Mouse (Mus musculus) liver, embryonic 14.5 days (tissue): ENCODE data around the gene Kifc1. TPM values are rescaled to one million over a fixed set of nuclear protein-coding genes. Genes with fewer than 3 reads are reported as not detected.

Source experiments
- ATAC-seq: fragments of 200-750 bp; cut with Nextera tagmentation; 2 replicates; pipeline ENCODE4 v1.8.0; 2017; ENCODE audit warnings: moderate number of reproducible peaks, mild to moderate bottlenecking, moderate library complexity; ENCODE audit not compliant: insufficient read depth
- DNase-seq, 3 experiments: peaks; one replicate each; pipeline ENCODE4 v3.0.0-alpha.2; 2012 to 2013; ENCODE audit warnings: low read depth in 3 of 3, low spot score in 3 of 3
- H3K27ac ChIP-seq: fragments of 300-500 bp; sonication (generic); 2 replicates; pipeline ENCODE4 v1.5.1; 2014; ENCODE audit warnings: moderate library complexity, mild to moderate bottlenecking, control low read depth, inconsistent platforms
- H3K27me3 ChIP-seq: fragments of 300-500 bp; sonication (generic); 2 replicates; pipeline ENCODE4 v1.6.1; 2014; ENCODE audit warnings: mild to moderate bottlenecking, low read length, moderate library complexity; ENCODE audit not compliant: control insufficient read depth, insufficient read depth
- H3K36me3 ChIP-seq: fragments of 300-500 bp; sonication (generic); replicated peaks from 2 replicates; pipeline ENCODE4 v1.6.1; 2014; ENCODE audit warnings: low read depth; ENCODE audit not compliant: control insufficient read depth, insufficient read depth
- H3K4me1 ChIP-seq, 2 experiments: fragments of 200-500 bp in 1 of 2; fragments of 300-500 bp in 1 of 2; sonication (generic) in 1 of 2; replicated peaks; 2 replicates each; pipeline ENCODE4 v1.6.1; 2012 to 2014; ENCODE audit warnings: antibody characterized with exemption in 1 of 2, inconsistent platforms in 1 of 2, low read length in 1 of 2; ENCODE audit not compliant: control insufficient read depth in 2 of 2, insufficient read depth in 2 of 2
- H3K4me2 ChIP-seq: fragments of 300-500 bp; sonication (generic); 2 replicates; pipeline ENCODE4 v1.6.1; 2014; ENCODE audit warnings: low read depth, mild to moderate bottlenecking, control low read depth, moderate library complexity
- H3K4me3 ChIP-seq, 2 experiments: fragments of 200-500 bp in 1 of 2; fragments of 300-500 bp in 1 of 2; sonication (generic) in 1 of 2; 2 replicates each; pipeline ENCODE4 v1.5.1; 2012 to 2014; ENCODE audit warnings: low read depth in 2 of 2, low read length in 2 of 2, mild to moderate bottlenecking in 2 of 2, control low read depth in 1 of 2, inconsistent platforms in 1 of 2, moderate library complexity in 1 of 2; ENCODE audit not compliant: insufficient read depth in 1 of 2
- H3K9ac ChIP-seq: fragments of 300-500 bp; sonication (generic); replicated peaks from 2 replicates; pipeline ENCODE4 v1.6.1; 2014; ENCODE audit warnings: mild to moderate bottlenecking, control low read depth, moderate library complexity
- H3K9me3 ChIP-seq: fragments of 300-500 bp; sonication (generic); 2 replicates; pipeline ENCODE4 v1.6.1; 2016; ENCODE audit warnings: low read length, mixed read lengths; ENCODE audit not compliant: control insufficient read depth
- CTCF ChIP-seq: IDR thresholded peaks from 2 replicates; pipeline ENCODE4 v1.5.1; 2016; ENCODE audit warnings: antibody characterized with exemption, low read depth, control low read depth
- EP300 ChIP-seq: IDR thresholded peaks from 2 replicates; pipeline ENCODE4 v1.6.1; 2016; ENCODE audit warnings: antibody characterized with exemption, low read depth
- WGBS: fragments of 180-500 bp; shearing (Covaris S2); extraction: QIAGEN DNeasy Blood & Tissue Kit; methylation state at CpG from one replicate; pipeline ENCODE4 v1.1.7; 2014; ENCODE audit not compliant: insufficient replicate concordance; 5-methylcytosine and 5-hydroxymethylcytosine counted together
- polyA plus RNA-seq, 2 experiments: library from polyadenylated mRNA; depleted of rRNA in 1 of 2; stranded (reverse) in 1 of 2; unstranded in 1 of 2; fragments of >200 nt; fragmentation: Nextera tagmentation in 1 of 2; extraction: Ambion mirVana in 1 of 2; gene quantifications; 2 replicates each; pipeline versions ENCODE4 v1.2.1 to v1.2.3; 2012 to 2014

Kifc1 gene
- polyA plus RNA-seq, 2 experiments = 7.2 to 40.8 TPM

DNA sequence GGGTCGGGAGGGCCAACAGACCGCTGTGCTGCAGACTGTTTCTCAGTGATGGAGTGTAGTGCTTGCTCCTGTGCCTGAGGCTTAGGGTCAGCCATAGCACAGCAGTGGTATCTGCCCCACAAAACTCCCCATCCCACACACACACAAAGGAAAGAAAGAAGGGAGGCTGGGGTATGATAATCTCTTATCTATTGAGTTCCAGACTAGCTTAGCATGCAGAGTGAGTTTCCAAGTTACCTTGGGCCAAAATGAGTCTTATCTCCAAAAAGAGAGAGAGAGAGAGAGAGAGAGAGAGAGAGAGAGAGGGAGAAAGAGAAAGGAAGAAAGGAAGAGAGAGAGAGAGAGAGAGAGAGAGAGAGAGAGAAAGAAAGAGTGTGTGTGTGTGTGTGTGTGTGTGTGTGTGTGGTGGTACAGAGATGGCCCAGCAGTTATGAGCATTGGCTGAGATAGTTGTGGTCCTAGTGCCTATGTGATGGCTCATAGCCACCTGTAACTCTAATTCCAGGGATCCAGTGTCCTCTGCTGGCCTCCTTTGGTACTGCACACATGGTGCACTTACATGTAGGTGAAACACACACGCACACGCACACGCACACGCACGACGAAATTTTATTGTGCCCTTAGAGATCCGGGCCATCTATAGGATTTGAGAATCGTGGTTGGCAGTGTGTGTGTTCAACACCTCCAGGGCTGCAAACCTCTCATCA, 34.3 kb upstream of the Kifc1 start:
- DNase-seq = no peak
- Histone ChIP-seq H3K9ac (no peak overlapping the region), H3K4me3 (no peak overlapping the region), H3K27ac (no peak overlapping the region), H3K36me3 (no peaks in the 10 kb centered on the region; the same call in 1 of the 2 replicates), H3K9me3 (no peaks in the 10 kb centered on the region), H3K4me2 (no peak overlapping the region), H3K4me1 (peaks cover 4 to 8% of the 10 kb centered on the region in 2 experiments; a peak in 2 of 4 replicates), H3K27me3 (no peaks in the 10 kb centered on the region)
- 0 out of 2 replicates have a peak, but pooled peaks have one; percentile 38 for TF ChIP-seq EP300
- peak; percentile 88 for TF ChIP-seq CTCF
- WGBS = 74% methylated on average over 10 of the region's 10 CpGs
- ATAC-seq = peak; percentile 32

DNA sequence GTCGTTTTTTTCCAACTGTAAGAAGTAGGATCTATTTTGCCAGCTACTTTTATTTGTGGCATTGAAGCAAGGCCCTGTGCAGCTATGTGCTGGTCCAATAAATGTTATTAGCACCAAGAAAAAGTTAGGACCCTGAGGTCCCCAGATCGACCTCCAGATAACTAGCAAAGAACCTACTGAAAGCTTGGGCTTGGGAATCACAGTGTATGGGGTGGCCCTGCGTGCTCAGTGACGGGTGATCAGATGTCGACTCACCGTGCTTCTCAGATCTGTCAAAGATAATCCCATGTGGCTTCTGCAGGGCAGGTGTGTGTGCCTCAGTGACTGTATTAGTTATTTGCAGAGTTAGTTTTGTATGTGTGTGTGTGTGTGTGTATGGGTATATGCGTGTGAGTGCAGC, 30.9 kb upstream of the Kifc1 start:
- WGBS = 67% methylated on average over 7 of the region's 7 CpGs
- peak overlapping the region; percentile 88 for H3K4me2 ChIP-seq

DNA sequence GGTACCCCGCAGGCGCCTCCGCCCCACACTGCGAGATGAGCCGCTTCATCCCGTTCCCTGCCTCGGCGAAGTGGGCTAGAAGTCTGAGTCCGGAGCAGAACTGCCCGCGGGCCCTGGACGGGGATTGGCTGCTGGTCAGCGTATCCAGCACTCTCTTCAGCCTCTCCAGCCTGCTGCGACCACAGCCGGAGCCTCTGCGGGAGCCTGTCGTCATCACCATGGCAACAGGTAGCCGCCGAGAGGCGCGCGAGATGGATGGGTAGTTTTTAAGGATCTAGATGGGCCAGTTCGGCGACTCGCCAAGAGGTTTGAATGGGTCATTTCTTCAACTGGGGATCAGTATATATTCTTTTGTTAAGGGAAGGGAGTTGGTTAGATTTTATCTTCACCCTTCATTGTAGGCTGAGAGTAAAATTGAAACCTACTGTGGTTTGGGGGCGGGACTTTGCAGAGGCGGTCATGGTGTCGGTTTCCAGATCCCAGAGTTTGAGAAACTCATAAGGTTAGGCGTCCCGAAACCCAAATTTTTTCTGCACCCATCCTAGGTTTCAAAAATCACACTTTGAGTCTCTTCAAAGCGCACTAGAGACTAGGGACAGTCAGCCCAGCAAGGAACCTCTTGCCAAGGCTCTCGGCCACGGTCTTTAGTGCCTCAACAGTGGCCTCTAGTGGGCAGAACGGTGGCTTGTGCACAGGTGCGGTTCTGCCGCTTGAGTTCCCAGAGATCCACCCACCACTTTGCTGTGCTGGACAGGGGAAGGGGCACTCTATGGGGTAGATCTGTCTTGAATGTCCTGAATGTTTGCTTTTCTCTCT, 30.0 kb upstream of the Kifc1 start:
- Histone ChIP-seq H3K9ac (peak overlapping the region; percentile 84), H3K4me2 (peak overlapping the region; percentile 88), H3K4me1 (peaks cover 7 to 16% of the 10 kb centered on the region in 2 experiments), H3K36me3 (peaks cover 8% of the 10 kb centered on the region), H3K9me3 (peaks cover 5% of the 10 kb centered on the region), H3K27me3 (no peaks in the 10 kb centered on the region), H3K27ac (peak overlapping the region; percentile 78), H3K4me3 (peak overlapping the region; percentile 77 to 92)
- DNase-seq = peak; percentile 70 to 81 (median 73)
- TF ChIP-seq EP300 (no peak), CTCF (peak; percentile 99)
- under 1% methylated on average over 36 of the region's 36 CpGs for WGBS
- ATAC-seq = peak; percentile 26; the same call in 1 of the 2 replicates

More for the DNA sequence above, 30.9 kb upstream of the Kifc1 start:
- Histone ChIP-seq H3K36me3 (peaks cover 8% of the 10 kb centered on the region), H3K27me3 (no peaks in the 10 kb centered on the region), H3K9me3 (peaks cover 5% of the 10 kb centered on the region), H3K4me1 (peaks cover 7 to 16% of the 10 kb centered on the region in 2 experiments), H3K9ac (no peak overlapping the region), H3K27ac (no peak overlapping the region), H3K4me3 (no peak overlapping the region; a peak in 1 of 4 replicates)
- DNase-seq (no peak), ATAC-seq (no peak)
- TF ChIP-seq CTCF = no peak
- TF ChIP-seq EP300 = no peak

DNA sequence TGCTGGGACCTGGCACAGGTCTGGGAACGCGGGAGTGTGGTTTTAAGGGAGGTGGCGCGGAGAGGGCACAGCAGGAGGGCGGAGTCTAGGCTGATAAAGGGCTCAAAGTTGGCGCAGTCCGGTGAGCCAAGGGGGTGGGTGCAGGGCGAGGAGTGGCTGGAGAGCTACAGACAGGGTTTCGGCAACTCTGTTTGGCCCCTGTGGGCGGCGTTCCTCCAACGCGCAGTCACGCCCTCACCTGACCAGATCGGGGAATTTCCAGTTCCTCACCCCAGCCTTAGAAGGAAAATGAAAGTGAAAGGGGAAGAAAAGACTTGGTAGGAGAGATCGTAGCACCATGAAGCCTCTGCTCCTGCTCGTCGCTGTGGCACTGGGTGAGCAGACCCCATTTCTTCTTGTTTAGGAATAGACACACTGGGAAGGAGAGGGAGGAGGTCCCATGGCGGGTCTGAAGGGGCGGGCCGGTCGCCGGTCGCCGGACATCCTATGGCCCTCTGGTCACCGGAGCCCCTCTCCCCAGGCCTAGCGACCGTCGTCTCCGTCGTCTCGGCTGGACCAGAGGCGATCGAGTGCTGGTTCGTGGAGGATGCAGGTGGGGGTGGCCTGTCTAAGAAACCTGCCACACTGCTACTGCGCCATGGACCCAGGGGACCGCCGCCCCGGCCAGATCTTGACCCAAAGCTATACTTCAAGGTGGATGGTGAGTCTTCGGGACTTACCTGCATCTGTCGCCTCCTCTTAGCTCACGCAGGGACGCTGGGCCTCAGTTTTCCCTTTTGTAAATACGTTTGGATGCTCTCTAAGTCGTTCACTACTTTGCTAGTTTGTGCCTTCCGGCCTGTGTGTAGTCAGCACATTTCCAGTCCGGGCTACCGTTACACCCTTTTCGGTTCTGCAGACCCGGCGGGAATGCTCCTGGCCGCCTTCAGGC, 29.2 kb upstream of the Kifc1 start:
- peak; percentile 77 to 89 (median 78) for DNase-seq
- H3K4me2 ChIP-seq = peak overlapping the region; percentile 88
- H3K4me1 ChIP-seq = peaks cover 10 to 21% of the 10 kb centered on the region in 2 experiments
- H3K9ac ChIP-seq = peak overlapping the region; percentile 84
- H3K4me3 ChIP-seq = peak overlapping the region; percentile 77 to 92
- TF ChIP-seq EP300 (no peak), CTCF (peak; percentile 62)
- under 1% methylated on average over 52 of the region's 52 CpGs for WGBS
- peak; percentile 59 for ATAC-seq
- peaks cover 5% of the 10 kb centered on the region for H3K9me3 ChIP-seq
- H3K27ac ChIP-seq = peak overlapping the region; percentile 78
- peaks cover 8% of the 10 kb centered on the region for H3K36me3 ChIP-seq
- H3K27me3 ChIP-seq = no peaks in the 10 kb centered on the region
